Mouse (Mus musculus) midbrain, embryonic 16.5 days (tissue): ENCODE results near the gene Bicral. TPM values are rescaled to one million over a fixed set of nuclear protein-coding genes. Genes with fewer than 3 reads are reported as not detected.
"Not testable (repeated sequence)": the region's sequence is repeated elsewhere in the genome, so short reads cannot be mapped to it uniquely, and the experiment has no call there.

ENCODE experiments used
- ATAC-seq: fragments of 200-750 bp; cut with Nextera tagmentation; 2 replicates; pipeline ENCODE4 v1.8.0; 2017; ENCODE audit warnings: moderate TSS enrichment
- H3K27ac ChIP-seq: fragments of 300-500 bp; sonication (generic); 2 replicates; pipeline ENCODE4 v1.5.1; 2014; ENCODE audit warnings: mild to moderate bottlenecking, low read length, mixed read lengths
- H3K27me3 ChIP-seq: fragments of 300-500 bp; sonication (generic); 2 replicates; pipeline ENCODE4 v1.6.1; 2014; ENCODE audit warnings: low read depth, low read length, mixed read lengths; ENCODE audit not compliant: control insufficient read depth, insufficient read depth
- H3K36me3 ChIP-seq: fragments of 300-500 bp; sonication (generic); 2 replicates; pipeline ENCODE4 v1.6.1; 2014; ENCODE audit warnings: mild to moderate bottlenecking, low read length, moderate library complexity, mixed read lengths; ENCODE audit not compliant: control insufficient read depth, insufficient read depth
- H3K4me1 ChIP-seq: fragments of 300-500 bp; sonication (generic); 2 replicates; pipeline ENCODE4 v1.6.1; 2014; ENCODE audit warnings: mild to moderate bottlenecking, low read length, mixed read lengths; ENCODE audit not compliant: control insufficient read depth, insufficient read depth
- H3K4me2 ChIP-seq: fragments of 300-500 bp; sonication (generic); 2 replicates; pipeline ENCODE4 v1.6.1; 2014; ENCODE audit warnings: mild to moderate bottlenecking, low read length, mixed read lengths
- H3K4me3 ChIP-seq: fragments of 300-500 bp; sonication (generic); 2 replicates; pipeline ENCODE4 v1.5.1; 2014; ENCODE audit warnings: low read depth, mild to moderate bottlenecking, low read length, moderate library complexity, mixed read lengths
- H3K9ac ChIP-seq: fragments of 300-500 bp; sonication (generic); 2 replicates; pipeline ENCODE4 v1.6.1; 2014; ENCODE audit warnings: low read depth, low read length, mixed read lengths
- H3K9me3 ChIP-seq: fragments of 300-500 bp; sonication (generic); replicated peaks from 2 replicates; pipeline ENCODE4 v1.6.1; 2014; ENCODE audit warnings: mild to moderate bottlenecking, low read length, mixed read lengths; ENCODE audit not compliant: control insufficient read depth, poor library complexity, severe bottlenecking
- WGBS: fragments of 180-500 bp; shearing (Covaris S2); extraction: QIAGEN DNeasy Blood & Tissue Kit; methylation state at CpG from one replicate; pipeline ENCODE4 v1.1.7; 2014; 5-methylcytosine and 5-hydroxymethylcytosine counted together
- polyA plus RNA-seq: library from polyadenylated mRNA; unstranded; fragments of >200 nt; fragmentation: Nextera tagmentation; extraction: Ambion mirVana; gene quantifications from 2 replicates; pipeline ENCODE4 v1.2.1, GENCODE M21; 2015

Bicral gene
- polyA plus RNA-seq, 1 experiment from 2014 or later: 9.5 TPM

DNA sequence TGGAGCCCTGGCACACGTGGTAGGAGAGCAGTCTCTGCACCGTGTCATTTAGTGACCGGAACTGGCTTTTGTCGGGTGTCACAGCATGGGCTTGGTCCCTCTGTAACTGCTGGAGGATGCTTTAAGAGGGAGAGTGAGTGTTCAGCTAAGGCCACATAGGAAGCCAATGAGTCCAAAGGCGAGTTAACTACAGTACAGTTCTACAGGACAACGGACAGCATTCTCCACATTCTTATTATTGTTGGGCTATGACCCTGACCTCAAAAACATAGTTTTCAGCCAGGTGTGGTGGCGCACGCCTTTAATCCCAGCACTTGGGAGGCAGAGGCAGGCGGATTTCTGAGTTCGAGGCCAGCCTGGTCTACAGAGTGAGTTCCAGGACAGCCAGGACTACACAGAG lies 49.9 kb downstream of the Bicral start:
- Histone ChIP-seq H3K9ac (no peak overlapping the region), H3K9me3 (no peaks in the 10 kb centered on the region), H3K27ac (no peak overlapping the region), H3K4me2 (no peak overlapping the region), H3K27me3 (no peaks in the 10 kb centered on the region), H3K4me3 (no peak overlapping the region), H3K4me1 (no peaks in the 10 kb centered on the region), H3K36me3 (peaks cover 41% of the 10 kb centered on the region)
- WGBS: 93% methylated on average over 10 of the region's 10 CpGs
- no peak for ATAC-seq

DNA sequence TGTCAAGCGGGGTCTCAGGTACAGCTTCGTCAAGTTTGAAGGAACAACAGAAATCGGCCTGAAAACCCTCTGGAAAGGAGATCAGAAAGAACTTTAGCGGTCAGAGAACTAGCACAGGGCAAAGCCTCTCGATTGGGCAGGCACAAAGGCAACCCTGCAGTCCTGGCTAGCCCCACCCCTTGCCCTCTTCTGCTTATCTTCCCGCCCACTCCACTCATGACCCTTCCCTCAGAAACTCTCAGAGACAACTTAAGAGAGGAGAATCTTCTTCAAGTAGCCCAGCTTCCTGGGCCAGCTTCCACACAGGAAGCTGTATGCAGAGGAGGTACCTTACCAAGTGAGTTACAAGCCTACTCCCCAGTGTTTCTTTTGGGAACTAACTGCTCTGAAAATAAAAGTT lies 56.5 kb downstream of the Bicral start:
- no peaks in the 10 kb centered on the region for H3K4me1 ChIP-seq
- no peak for ATAC-seq
- WGBS: 89% methylated on average over 6 of the region's 6 CpGs
- H3K4me2 ChIP-seq: no peak overlapping the region
- H3K9me3 ChIP-seq: no peaks in the 10 kb centered on the region
- no peak overlapping the region for H3K4me3 ChIP-seq
- no peak overlapping the region for H3K27ac ChIP-seq
- H3K27me3 ChIP-seq: no peaks in the 10 kb centered on the region
- H3K36me3 ChIP-seq: peaks cover 26% of the 10 kb centered on the region
- no peak overlapping the region for H3K9ac ChIP-seq

DNA sequence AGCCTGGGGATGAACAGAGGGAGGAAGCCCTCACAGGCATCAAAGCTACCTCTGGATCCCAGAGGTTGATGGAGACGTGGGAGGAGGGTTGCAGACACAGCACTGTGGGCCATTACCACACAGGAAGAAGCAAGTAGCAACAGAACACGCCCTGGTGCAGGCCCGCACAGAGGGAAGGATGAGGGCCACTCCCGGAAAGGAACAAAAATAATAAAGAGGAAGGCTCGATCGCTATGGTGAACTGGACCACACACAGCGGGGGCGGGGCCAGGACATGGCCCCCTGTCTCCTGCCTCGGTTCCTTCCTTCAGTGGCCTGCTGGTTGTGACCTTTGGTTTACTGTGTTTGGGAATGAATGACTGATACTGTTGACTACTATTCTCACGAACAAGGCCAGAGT lies 58.6 kb downstream of the Bicral start:
- H3K9ac ChIP-seq: no peak overlapping the region
- peaks cover 18% of the 10 kb centered on the region for H3K36me3 ChIP-seq
- no peak for ATAC-seq
- H3K4me3 ChIP-seq: no peak overlapping the region
- WGBS: 72% methylated on average over 10 of the region's 10 CpGs
- H3K4me1 ChIP-seq: no peaks in the 10 kb centered on the region
- no peaks in the 10 kb centered on the region for H3K9me3 ChIP-seq
- H3K27ac ChIP-seq: no peak overlapping the region
- H3K4me2 ChIP-seq: no peak overlapping the region
- H3K27me3 ChIP-seq: no peaks in the 10 kb centered on the region

DNA sequence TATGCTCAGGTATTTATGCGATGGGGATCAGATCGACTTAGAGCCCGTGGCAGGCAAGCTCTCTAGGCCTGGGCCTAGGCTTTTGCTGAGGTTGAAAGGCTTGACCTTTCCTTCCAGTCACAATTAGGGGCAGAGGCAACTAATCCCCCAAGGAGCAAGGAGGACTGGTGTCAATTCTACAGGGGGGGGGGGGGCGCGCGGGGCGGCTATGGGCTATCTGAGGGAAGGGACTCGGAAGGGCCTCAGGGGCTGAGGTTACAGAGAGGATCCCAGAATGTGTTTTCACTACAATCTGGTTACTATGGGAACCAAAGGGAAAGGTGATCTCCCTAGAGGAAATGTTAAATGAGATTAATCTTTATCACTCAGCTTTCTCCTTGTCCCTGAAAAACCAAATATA lies 60.9 kb downstream of the Bicral start:
- H3K9me3 ChIP-seq: no peaks in the 10 kb centered on the region
- no peak overlapping the region for H3K9ac ChIP-seq
- no peaks in the 10 kb centered on the region for H3K4me1 ChIP-seq
- H3K4me2 ChIP-seq: no peak overlapping the region
- no peak overlapping the region for H3K27ac ChIP-seq
- H3K27me3 ChIP-seq: no peaks in the 10 kb centered on the region
- no peak overlapping the region for H3K4me3 ChIP-seq
- WGBS: 29% methylated on average over 4 of the region's 8 CpGs
- no peak for ATAC-seq
- peaks cover 18% of the 10 kb centered on the region for H3K36me3 ChIP-seq

DNA sequence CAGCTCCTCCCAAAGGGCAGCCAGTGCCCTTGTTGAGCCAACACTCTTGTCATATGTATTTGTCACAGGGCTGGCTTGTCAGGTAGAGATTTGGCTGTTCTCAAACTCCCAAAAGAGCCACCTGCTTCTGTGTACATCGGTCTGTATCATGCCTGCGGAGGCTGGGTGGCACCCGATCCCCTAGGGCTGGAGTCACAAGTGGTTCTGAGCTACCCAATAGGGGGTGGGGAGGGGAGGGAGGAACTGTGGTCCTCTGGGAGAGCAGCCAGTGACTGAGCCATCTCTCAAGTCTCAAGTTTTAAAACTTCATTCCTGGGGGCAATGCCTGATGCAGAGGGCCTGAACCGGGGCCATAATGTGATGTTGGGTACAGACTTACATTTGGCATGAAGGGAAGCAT lies 61.5 kb downstream of the Bicral start:
- WGBS: 89% methylated on average over 4 of the region's 4 CpGs
- H3K9ac ChIP-seq: no peak overlapping the region
- H3K4me3 ChIP-seq: no peak overlapping the region
- H3K27ac ChIP-seq: no peak overlapping the region
- ATAC-seq: no peak
- no peaks in the 10 kb centered on the region for H3K4me1 ChIP-seq
- no peaks in the 10 kb centered on the region for H3K27me3 ChIP-seq
- no peak overlapping the region for H3K4me2 ChIP-seq
- peaks cover 18% of the 10 kb centered on the region for H3K36me3 ChIP-seq
- H3K9me3 ChIP-seq: 0 out of 2 replicates have a peak, but pooled peaks cover 3% of the 10 kb centered on the region

DNA sequence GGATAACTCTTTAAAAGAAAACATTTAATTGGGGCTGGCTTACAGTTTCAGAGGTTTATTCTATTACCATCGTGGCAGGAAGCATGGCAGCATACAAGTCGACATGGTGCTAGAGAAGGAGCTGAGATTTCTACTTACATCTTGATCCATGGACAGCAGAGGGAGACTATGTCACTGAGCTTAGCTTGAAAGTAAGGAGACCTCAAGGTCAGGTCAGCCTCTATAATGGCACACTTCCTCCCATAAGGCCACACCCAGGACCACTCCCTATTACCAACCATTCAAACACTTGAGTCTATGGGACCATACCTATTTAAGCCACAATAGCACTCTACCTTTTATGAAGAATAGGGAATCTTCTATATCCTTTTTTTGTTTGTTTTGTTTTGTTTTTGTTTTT lies 65.3 kb downstream of the Bicral start:
- H3K27ac ChIP-seq: no peak overlapping the region
- H3K9me3 ChIP-seq: 0 out of 2 replicates have a peak, but pooled peaks cover 3% of the 10 kb centered on the region
- no peak overlapping the region for H3K9ac ChIP-seq
- H3K4me2 ChIP-seq: no peak overlapping the region
- H3K4me1 ChIP-seq: no peaks in the 10 kb centered on the region
- H3K27me3 ChIP-seq: no peaks in the 10 kb centered on the region
- WGBS: 90% methylated on average over 2 of the region's 2 CpGs
- no peaks in the 10 kb centered on the region for H3K36me3 ChIP-seq
- ATAC-seq: no peak
- no peak overlapping the region for H3K4me3 ChIP-seq

DNA sequence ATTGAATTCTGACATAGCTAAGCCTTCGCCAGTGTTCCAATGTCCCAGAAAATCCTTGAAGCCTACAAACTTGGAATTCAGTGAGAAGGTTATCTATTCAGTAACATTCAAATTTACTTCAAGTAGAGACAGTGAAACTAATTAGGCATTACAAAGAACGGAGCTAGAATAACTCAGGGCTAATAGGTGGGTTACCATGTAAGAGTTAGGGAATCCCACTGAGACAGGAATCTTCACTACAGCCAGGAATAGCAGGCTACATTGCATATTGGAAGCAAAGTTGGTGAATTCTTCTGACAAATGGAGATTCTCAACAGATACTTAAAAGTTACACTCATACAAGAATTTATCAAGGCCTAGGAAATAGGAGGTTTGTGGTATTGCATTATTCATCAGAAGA lies 70.3 kb downstream of the Bicral start:
- not testable (repeated sequence) for H3K36me3 ChIP-seq, H3K27me3 ChIP-seq, H3K9me3 ChIP-seq, H3K4me2 ChIP-seq, H3K4me1 ChIP-seq, ATAC-seq, H3K27ac ChIP-seq, H3K9ac ChIP-seq, H3K4me3 ChIP-seq
- 53% methylated on average over 2 of the region's 2 CpGs for WGBS

DNA sequence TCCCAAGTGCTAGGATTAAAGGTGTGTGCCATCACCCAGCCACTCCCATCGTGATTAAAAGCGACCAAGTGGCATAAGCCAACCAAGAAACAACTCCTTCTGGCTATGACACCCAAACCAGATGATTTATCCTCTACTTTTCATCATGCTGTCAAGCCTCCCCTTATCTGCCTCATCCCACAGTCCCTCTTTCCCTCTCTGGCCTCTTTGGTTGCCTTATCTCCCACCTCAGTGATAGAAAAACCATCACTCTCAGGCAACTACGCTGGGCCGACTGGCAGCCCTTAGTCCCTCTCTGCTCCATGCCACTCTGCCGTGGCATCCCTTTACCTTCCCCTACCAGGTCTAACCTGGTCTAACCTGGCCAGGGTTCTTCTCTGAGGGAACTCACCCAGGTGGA lies 71.3 kb downstream of the Bicral start:
- no peak overlapping the region for H3K4me3 ChIP-seq
- H3K9me3 ChIP-seq: 0 out of 2 replicates have a peak, but pooled peaks cover 2% of the 10 kb centered on the region
- no peaks in the 10 kb centered on the region for H3K4me1 ChIP-seq
- no peak overlapping the region for H3K9ac ChIP-seq
- H3K36me3 ChIP-seq: no peaks in the 10 kb centered on the region
- H3K4me2 ChIP-seq: no peak overlapping the region
- ATAC-seq: no peak
- H3K27ac ChIP-seq: no peak overlapping the region
- WGBS: 92% methylated on average over 5 of the region's 5 CpGs
- no peaks in the 10 kb centered on the region for H3K27me3 ChIP-seq

DNA sequence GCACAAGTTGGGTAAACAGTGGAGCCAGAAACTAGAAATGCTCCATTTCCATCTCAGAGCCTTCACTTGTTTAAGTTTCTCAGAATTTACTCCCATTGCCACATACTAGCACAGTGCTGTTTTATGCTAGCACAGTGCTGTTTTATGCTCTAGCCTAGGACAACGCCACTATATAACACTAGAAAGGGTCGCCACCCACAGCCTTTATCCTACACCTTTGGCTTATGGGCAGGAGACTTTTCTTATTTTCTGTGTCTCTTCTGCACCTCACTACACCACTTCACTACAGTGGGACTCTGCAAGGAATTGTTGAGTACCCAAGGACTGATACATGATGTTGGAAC lies 75.1 kb downstream of the Bicral start:
- Histone ChIP-seq H3K4me3 (peak overlapping the region; percentile 69), H3K36me3 (peaks cover 19% of the 10 kb centered on the region), H3K9me3 (no peaks in the 10 kb centered on the region), H3K9ac (no peak overlapping the region), H3K4me2 (peak overlapping the region; percentile 52), H3K27ac (no peak overlapping the region), H3K4me1 (peaks cover 7% of the 10 kb centered on the region), H3K27me3 (no peaks in the 10 kb centered on the region)
- WGBS: 79% methylated on average over 2 of the region's 2 CpGs
- peak; percentile 26 for ATAC-seq
